Mouse (Mus musculus) stomach, postnatal 0 days (tissue): ENCODE measurements at regions not wholly inside any gene's neighbourhood (a gene's known extent, or its start where the extent isn't known, plus 50 kb on each side); places are given as distances from the start of the nearest gene placed in this dataset.

Experiments
- CTCF ChIP-seq: IDR thresholded peaks from 2 replicates; pipeline ENCODE4 v1.5.1; 2016; ENCODE audit warnings: antibody characterized with exemption, low read depth, mild to moderate bottlenecking, moderate library complexity
- EP300 ChIP-seq: optimal IDR thresholded peaks from 2 replicates; pipeline ENCODE3; 2016; ENCODE audit warnings: antibody characterized with exemption

- TF ChIP-seq CTCF, result no peak
- TF ChIP-seq EP300, result no peak
These were observed 539.1 kb downstream of the Igsf11 start for GRCm38 (mm10) chr16:39431581-39431980.
